Mouse (Mus musculus): ENCODE results near the gene Zfp207. TPM values are rescaled to one million over a fixed set of nuclear protein-coding genes. Genes with fewer than 3 reads are reported as not detected.
"Not testable (repeated sequence)": the region's sequence is repeated elsewhere in the genome, so short reads cannot be mapped to it uniquely, and the experiment has no call there.

The Zfp207 gene
- total and polyA plus RNA-seq, 3 experiments: 55.8 to 549 (median 359) TPM

GRCm38 (mm10) chr11:80368949-80369348, 14.1 kb upstream of the Zfp207 start:
- no peaks in the 10 kb centered on the region for H3K27me3 ChIP-seq (ENCODE audit: insufficient read depth, low read length)
- TF ChIP-seq GATA2 (IDR thresholded peaks at IDR 0.05; ENCODE audit: borderline replicate concordance, low read depth, low read length) (no peak), POLR2AphosphoS5 (IDR thresholded peaks at IDR 0.05; ENCODE audit: insufficient replicate concordance, low read depth, low read length) (no peak), GATA1 (IDR thresholded peaks at IDR 0.05; ENCODE audit: borderline replicate concordance, low read length) (no peak), CTCF (IDR thresholded peaks at IDR 0.05; ENCODE audit: low read depth, low read length) (no peak), TAL1 (conservative IDR thresholded peaks at IDR 0.05; ENCODE audit: low read depth, low read length) (no peak)
- no peak for ATAC-seq (ENCODE audit: extremely low read depth, insufficient number of reproducible peaks, low FRiP score, poor library complexity, severe bottlenecking)
- no peaks in the 10 kb centered on the region for H3K9me3 ChIP-seq (replicated peaks)
- no peak overlapping the region for H3K4me3 ChIP-seq (ENCODE audit: low read depth, low read length)
- H3K36me3 ChIP-seq (replicated peaks): peaks cover 85% of the 10 kb centered on the region
- no peaks in the 10 kb centered on the region for H3K4me1 ChIP-seq (ENCODE audit: insufficient read depth, low read depth, low read length)
- DNase-seq (ENCODE audit: low spot score): no peak

GRCm38 (mm10) chr11:80376651-80377050, 6.4 kb upstream of the Zfp207 start:
- TF ChIP-seq TAL1 (conservative IDR thresholded peaks at IDR 0.05; ENCODE audit: low read depth, low read length): no peak
- TF ChIP-seq GATA2 (IDR thresholded peaks at IDR 0.05; ENCODE audit: borderline replicate concordance, low read depth, low read length): no peak
- no peak for TF ChIP-seq POLR2AphosphoS5 (IDR thresholded peaks at IDR 0.05; ENCODE audit: insufficient replicate concordance, low read depth, low read length)
- no peak for TF ChIP-seq CTCF (IDR thresholded peaks at IDR 0.05; ENCODE audit: low read depth, low read length)
- no peak for TF ChIP-seq GATA1 (IDR thresholded peaks at IDR 0.05; ENCODE audit: borderline replicate concordance, low read length)
- ATAC-seq (ENCODE audit: extremely low read depth, insufficient number of reproducible peaks, low FRiP score, poor library complexity, severe bottlenecking): no peak
- Histone ChIP-seq H3K4me3 (ENCODE audit: low read depth, low read length) (no peak overlapping the region), H3K4me1 (ENCODE audit: insufficient read depth, low read depth, low read length) (peaks cover 17% of the 10 kb centered on the region), H3K9me3 (replicated peaks) (no peaks in the 10 kb centered on the region), H3K27me3 (ENCODE audit: insufficient read depth, low read length) (no peaks in the 10 kb centered on the region), H3K36me3 (replicated peaks) (peaks cover 44% of the 10 kb centered on the region)
- peak; percentile 23 for DNase-seq (ENCODE audit: low spot score)

GRCm38 (mm10) chr11:80377712-80378451, 5.2 kb upstream of the Zfp207 start, which contains the start of gene 5730455P16Rik:
TSS of gene 5730455P16Rik (minus strand) at chr11:80378034.
- H3K4me1 ChIP-seq (ENCODE audit: insufficient read depth, low read depth, low read length): peaks cover 23% of the 10 kb centered on the region
- H3K36me3 ChIP-seq (replicated peaks): peaks cover 34% of the 10 kb centered on the region
- DNase-seq (ENCODE audit: low spot score): peak; percentile 75
- H3K27me3 ChIP-seq (ENCODE audit: insufficient read depth, low read length): no peaks in the 10 kb centered on the region
- peak; percentile 64 for ATAC-seq (ENCODE audit: extremely low read depth, insufficient number of reproducible peaks, low FRiP score, poor library complexity, severe bottlenecking)
- H3K9me3 ChIP-seq (replicated peaks): no peaks in the 10 kb centered on the region
- TF ChIP-seq GATA2 (IDR thresholded peaks at IDR 0.05; ENCODE audit: borderline replicate concordance, low read depth, low read length) (no peak), TAL1 (conservative IDR thresholded peaks at IDR 0.05; ENCODE audit: low read depth, low read length) (no peak), GATA1 (IDR thresholded peaks at IDR 0.05; ENCODE audit: borderline replicate concordance, low read length) (no peak), POLR2AphosphoS5 (IDR thresholded peaks at IDR 0.05; ENCODE audit: insufficient replicate concordance, low read depth, low read length) (no peak), CTCF (IDR thresholded peaks at IDR 0.05; ENCODE audit: low read depth, low read length) (no peak)
- peak within 1 kb of the TSS; percentile 91 for H3K4me3 ChIP-seq (ENCODE audit: low read depth, low read length)

GRCm38 (mm10) chr11:80378452-80379068, 4.5 kb upstream of the Zfp207 start:
- H3K27me3 ChIP-seq (ENCODE audit: insufficient read depth, low read length); ATAC-seq (ENCODE audit: extremely low read depth, insufficient number of reproducible peaks, low FRiP score, poor library complexity, severe bottlenecking); H3K9me3 ChIP-seq (replicated peaks); DNase-seq (ENCODE audit: low spot score): not testable (repeated sequence)
- H3K4me3 ChIP-seq (ENCODE audit: low read depth, low read length): peak overlapping the region; percentile 91; the same call in 1 of the 2 replicates
- H3K36me3 ChIP-seq (replicated peaks): peaks cover 27% of the 10 kb centered on the region
- H3K4me1 ChIP-seq (ENCODE audit: insufficient read depth, low read depth, low read length): peaks cover 23% of the 10 kb centered on the region

GRCm38 (mm10) chr11:80379184-80379583, 3.9 kb upstream of the Zfp207 start:
- H3K9me3 ChIP-seq (replicated peaks); H3K4me3 ChIP-seq (ENCODE audit: low read depth, low read length); H3K27me3 ChIP-seq (ENCODE audit: insufficient read depth, low read length); DNase-seq (ENCODE audit: low spot score); ATAC-seq (ENCODE audit: extremely low read depth, insufficient number of reproducible peaks, low FRiP score, poor library complexity, severe bottlenecking): not testable (repeated sequence)
- peaks cover 21% of the 10 kb centered on the region for H3K36me3 ChIP-seq (replicated peaks)
- H3K4me1 ChIP-seq (ENCODE audit: insufficient read depth, low read depth, low read length): peaks cover 23% of the 10 kb centered on the region

GRCm38 (mm10) chr11:80382626-80383018, 457 bp upstream of the Zfp207 start:
- Histone ChIP-seq H3K4me3 (ENCODE audit: low read depth, low read length) (peak overlapping the region; percentile 78), H3K36me3 (replicated peaks) (peaks cover 32% of the 10 kb centered on the region), H3K9me3 (replicated peaks) (no peaks in the 10 kb centered on the region), H3K4me1 (ENCODE audit: insufficient read depth, low read depth, low read length) (peaks cover 20% of the 10 kb centered on the region), H3K27me3 (ENCODE audit: insufficient read depth, low read length) (no peaks in the 10 kb centered on the region)
- ATAC-seq (ENCODE audit: extremely low read depth, insufficient number of reproducible peaks, low FRiP score, poor library complexity, severe bottlenecking) (no peak; the same call in 1 of the 2 replicates), DNase-seq (ENCODE audit: low spot score) (peak; percentile 22)
- peak; percentile 91; the same call in 1 of the 2 replicates for TF ChIP-seq GATA2 (IDR thresholded peaks at IDR 0.05; ENCODE audit: borderline replicate concordance, low read depth, low read length)
- TF ChIP-seq TAL1 (conservative IDR thresholded peaks at IDR 0.05; ENCODE audit: low read depth, low read length): no peak
